Mouse (Mus musculus) lung, postnatal 25 days (tissue): Measurements from ENCODE around the gene Abhd14a.
A peak's percentile ranks its signal among the peaks of the same experiment; 100 is the strongest.
"Not testable (repeated sequence)": the region's sequence is repeated elsewhere in the genome, so short reads cannot be mapped to it uniquely, and the experiment has no call there.

ENCODE experiments used
- DNase-seq: peaks from one replicate; pipeline ENCODE4 v3.0.0; 2022; ENCODE audit warnings: low spot score

Gene Abhd14a

DNA sequence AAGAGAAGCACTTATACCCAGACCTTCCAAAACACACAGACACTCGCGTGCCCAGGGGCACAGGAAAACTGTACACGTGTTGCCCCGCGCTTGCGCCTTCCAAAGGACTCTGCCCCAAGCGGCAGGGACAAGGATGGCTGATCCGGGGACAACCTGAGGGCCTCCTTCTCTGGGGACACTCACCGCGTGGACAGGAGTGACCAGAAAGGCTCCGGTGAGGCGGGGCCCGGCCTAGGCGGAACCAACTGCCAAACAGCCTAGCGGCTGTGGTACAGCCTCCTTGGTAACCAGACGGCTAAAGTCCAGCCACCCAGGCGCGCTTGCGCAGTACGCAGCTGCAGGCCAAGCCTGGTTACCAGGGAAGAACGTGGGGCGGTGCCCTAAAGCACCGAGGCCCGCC lies at the start of gene Abhd14a, which contains the start of gene Abhd14b:
Gene Abhd14a (minus strand): TSS at position 331 of the 400 bp plus-strand sequence.
Gene Abhd14b (plus strand): TSS at position 112 of the 400 bp plus-strand sequence.
- DNase-seq = peak; percentile 96

DNA sequence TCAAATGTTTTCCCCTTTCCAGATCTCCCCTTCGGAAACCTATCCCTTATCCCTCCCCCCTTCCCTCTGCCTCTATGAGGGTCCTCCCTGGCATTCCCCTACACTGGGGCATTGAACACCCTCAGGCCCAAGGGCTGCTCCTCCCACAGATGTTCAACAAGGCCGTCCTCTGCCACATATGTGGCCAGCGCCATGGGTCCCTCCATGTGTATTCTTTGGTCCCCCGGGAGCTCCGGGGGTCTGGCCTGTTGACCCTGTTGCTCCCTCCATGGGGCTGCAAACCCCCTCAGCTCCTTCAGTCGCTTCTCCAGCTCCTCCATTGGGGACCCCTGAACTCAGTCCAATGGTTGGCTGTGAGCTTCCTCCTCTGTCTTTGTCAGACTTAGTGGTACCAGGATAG lies 40.1 kb upstream of the Abhd14a start:
- DNase-seq = not testable (repeated sequence)

DNA sequence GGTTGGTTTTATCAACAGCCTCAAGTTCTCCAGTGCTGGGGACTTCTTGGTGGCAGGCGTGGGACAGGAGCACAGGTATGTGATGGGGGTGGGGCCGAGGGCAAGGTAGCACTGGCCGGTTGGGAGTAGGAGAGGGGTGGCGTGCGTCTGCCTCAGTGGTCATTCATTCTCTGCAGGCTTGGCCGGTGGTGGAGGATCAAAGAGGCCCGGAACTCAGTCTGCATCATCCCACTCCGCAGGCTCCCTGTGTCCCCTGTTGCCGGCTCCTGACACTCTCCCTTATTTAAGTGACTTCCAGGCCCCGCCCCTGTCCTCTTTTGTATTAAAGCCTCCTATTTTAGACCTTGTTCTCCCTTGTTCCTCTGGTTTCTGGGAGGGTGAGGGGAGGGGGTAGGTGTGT lies 37.6 kb upstream of the Abhd14a start:
- DNase-seq = no peak

DNA sequence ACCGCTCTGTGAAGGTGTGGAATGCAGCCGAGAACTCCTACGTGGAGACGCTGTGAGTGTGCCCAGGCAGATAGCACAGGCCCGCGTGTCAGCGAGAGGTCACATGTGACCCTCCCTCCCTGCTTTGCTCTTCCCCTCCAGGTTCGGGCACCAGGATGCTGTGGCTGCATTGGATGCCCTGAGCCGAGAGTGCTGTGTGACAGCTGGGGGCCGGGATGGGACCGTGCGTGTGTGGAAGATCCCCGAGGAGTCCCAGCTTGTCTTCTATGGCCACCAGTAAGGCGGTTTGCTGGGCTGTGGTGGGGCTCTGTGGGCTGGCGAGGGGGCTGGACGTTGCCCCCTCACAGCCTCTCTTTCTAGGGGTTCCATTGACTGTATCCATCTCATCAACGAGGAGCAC lies 36.1 kb upstream of the Abhd14a start:
- no peak for DNase-seq

GRCm38 (mm10) chr9:106483136-106483535 lies 35.7 kb upstream of the Abhd14a start:
- no peak for DNase-seq

GRCm38 (mm10) chr9:106482578-106483115 lies 35.2 kb upstream of the Abhd14a start:
- no peak for DNase-seq

GRCm38 (mm10) chr9:106481676-106482075 lies 34.2 kb upstream of the Abhd14a start:
- DNase-seq = no peak

DNA sequence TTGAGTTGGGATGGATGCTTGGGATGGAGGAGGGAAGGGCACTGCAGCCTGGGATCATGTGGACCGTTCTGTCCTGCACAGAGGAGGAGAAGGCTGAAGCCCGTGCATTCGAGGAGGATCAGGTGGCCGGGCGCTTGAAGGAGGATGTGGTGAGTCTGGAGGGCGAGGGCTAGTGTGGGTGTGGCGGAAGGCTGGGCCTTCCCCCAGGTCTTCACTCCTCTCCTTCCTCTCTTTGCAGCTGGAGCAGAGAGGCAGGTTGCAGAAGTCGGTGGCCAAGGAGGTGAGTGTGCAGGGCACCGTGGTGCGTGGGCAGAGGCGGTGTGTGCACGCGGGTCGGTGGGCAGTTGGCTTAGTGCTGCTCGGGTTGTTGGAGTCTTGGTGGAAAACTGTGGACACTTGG lies 33.6 kb upstream of the Abhd14a start:
- DNase-seq = no peak

DNA sequence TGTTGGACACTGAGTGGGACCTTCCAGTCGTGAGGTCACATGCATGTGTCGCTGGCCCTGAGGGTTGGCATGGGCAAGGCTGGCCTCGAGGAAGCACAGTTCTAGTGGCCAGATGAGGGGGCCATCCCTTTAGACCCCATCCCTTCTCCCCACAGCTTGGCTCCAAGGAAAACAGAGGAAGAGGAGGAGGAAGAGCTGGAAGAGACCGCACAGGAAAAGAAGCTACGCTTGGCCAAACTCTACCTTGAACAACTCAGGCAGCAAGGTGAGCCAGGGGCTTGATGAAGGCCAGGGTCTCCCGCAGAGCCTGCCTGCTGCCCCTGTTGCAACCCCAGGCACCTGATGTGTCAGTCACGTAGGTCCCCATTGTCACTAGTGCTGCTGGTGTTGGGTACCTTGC lies 33.1 kb upstream of the Abhd14a start:
- no peak for DNase-seq

GRCm38 (mm10) chr9:106478101-106478500 lies 30.6 kb upstream of the Abhd14a start:
- no peak for DNase-seq

- DNase-seq = no peak
These were observed 30.2 kb upstream of the Abhd14a start for GRCm38 (mm10) chr9:106477649-106478048.

GRCm38 (mm10) chr9:106476924-106477484 lies 29.5 kb upstream of the Abhd14a start, which contains the start of gene Parp3:
Gene Parp3 (minus strand): TSS chr9:106476949.
- DNase-seq = peak; percentile 100

GRCm38 (mm10) chr9:106476002-106476923 lies 28.8 kb upstream of the Abhd14a start:
- peak; percentile 85 for DNase-seq

- no peak for DNase-seq
These were observed 28.2 kb upstream of the Abhd14a start, which contains the start of gene Rrp9 for GRCm38 (mm10) chr9:106475663-106476001. Gene Rrp9 (plus strand): TSS chr9:106475963.

DNA sequence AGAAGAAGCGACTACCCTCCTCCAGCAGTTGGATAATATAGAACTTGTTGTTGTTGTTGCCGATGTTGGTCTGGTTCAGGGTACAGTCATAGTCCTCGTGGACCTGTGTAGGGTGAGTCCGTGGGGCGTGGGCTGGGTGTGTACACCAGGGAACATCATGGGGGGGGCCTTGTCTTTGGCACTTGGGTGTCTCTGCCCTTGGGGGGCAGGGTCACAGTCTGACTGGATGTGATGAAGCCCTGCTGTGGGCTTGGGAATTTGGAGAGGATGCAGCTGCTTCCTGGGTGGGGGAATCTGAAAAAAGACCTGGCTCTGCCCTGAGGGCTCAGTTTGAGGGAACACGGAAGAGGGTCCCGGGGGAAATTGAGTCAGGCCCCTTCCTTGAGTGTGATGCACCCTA lies 27.6 kb upstream of the Abhd14a start:
- DNase-seq = peak; percentile 24

DNA sequence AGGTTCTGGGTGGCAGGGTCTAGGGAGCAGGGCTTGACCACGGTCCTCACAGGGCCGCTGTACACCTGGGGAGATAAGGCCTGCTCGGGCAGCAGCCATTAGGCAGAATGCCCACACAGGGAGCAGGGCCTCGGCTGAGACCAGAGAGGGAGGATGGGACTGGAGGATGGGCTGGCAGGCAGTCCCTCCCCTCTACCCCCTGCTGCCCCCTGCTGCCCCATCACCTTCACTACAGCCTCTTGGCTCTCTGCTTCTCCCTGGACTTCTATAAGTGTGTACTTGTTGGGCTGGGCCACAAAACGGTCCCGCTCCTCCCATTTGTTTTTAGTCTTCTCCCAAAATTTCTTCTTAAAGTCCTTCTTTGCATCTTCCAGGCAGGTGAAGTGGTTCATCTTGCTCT lies 27.0 kb upstream of the Abhd14a start:
- peak; percentile 68 for DNase-seq

DNA sequence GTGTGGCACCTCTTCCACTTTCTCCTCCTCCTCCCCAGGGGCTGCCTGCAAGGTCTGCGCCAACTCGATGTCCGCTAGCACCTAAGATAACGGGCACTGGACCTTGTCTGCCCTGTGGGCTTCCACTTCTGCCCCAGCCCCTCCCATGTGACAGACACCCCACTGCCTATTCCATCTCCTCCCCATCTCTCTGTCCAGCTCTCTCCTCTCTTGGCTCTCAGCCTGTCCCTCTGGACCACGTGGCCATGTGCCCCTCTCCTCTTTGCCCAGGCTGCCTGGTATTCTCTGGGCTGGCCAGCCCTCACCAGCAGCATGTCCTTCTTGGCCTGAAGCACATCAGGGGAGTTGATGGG lies 26.3 kb upstream of the Abhd14a start:
- DNase-seq = no peak

DNA sequence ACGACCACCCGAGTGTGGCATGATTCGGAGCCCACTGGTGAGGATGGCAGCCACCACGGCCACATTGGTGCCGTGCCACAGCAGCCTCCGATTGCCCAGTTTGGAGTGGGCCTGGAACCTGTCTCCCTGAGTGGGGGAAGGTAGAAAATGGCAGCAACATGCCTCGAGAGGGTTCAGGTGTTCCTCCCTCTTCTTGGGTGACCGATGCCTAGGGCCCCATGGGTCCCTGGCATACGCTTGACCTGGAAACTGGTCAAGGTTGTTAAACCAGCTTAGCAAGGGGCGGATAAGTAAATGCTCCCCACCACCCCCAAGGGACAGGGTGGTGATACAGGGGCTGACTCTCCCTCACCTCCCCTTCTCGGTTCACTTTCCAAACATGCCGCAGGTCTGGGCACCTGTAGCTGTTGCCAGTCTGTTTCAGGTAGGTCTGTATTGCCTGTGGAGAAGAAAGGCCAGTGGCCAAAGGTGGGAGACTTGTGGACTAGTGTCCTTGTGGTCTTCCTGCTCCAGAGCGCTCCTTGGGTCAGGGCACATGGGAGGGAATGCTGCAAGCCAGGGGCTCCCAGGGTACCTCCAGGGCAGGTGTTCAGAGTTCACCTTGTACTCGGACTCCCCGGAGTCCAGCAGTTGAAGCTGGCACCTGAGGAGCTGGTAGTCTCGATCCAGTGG lies 25.7 kb upstream of the Abhd14a start:
- DNase-seq = no peak

GRCm38 (mm10) chr9:106472321-106472720 lies 24.8 kb upstream of the Abhd14a start:
- DNase-seq = no peak

DNA sequence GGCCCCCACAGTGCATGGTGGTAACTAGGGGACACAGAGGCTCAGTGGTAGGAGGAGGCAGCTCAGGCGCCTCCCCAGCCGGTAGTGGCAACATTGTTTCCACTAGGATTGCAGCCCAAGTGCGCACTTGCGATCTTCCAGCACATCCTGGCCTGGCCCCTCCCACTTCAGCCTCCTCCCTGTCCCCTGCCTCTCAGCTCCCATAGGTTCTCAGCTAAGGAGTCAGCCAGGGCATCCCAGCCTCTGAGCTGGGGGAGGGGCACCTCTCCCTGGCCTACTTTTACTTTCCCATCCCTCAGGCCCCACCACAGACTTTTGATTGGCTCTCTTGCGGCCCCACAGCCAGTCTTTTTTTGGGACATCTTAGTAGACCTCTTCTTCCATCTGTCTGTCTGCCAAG lies 24.4 kb upstream of the Abhd14a start:
- peak; percentile 57 for DNase-seq

DNA sequence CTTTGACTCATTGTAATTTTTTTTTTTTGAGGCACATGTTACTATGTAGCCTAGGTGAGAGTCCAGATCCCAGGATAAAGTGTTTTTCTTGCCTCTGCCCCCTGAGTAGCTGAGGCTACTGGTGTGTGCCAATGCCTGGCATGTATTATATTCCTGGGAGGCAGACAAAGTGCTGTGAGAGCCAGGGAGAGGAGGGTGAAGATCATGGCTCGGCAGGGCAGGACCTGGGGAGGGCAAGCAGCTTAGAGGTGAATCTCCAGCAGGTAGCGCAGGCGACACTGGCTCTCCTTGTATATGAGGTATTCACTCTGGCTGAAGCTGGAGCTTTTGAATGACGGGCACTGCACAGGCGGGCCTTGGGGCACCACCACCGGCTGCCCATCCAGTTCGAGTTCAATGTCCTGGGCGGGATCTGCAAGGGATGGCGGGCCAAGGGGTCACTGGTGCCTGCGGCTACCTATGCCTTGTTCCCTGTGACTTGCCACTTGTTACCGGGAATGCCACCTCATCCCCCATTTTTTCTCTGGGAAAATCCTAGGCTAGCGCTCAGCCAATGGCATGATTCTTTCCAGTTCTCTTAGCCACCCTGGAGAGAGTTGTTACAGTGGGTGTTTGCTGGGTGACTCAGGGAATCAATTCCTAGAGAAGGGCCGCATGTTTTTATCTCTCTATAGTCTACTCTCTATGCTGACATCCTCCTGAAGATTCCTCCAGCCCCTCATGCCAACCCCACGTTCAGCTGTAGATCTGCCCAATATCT lies 23.7 kb upstream of the Abhd14a start:
- no peak for DNase-seq

DNA sequence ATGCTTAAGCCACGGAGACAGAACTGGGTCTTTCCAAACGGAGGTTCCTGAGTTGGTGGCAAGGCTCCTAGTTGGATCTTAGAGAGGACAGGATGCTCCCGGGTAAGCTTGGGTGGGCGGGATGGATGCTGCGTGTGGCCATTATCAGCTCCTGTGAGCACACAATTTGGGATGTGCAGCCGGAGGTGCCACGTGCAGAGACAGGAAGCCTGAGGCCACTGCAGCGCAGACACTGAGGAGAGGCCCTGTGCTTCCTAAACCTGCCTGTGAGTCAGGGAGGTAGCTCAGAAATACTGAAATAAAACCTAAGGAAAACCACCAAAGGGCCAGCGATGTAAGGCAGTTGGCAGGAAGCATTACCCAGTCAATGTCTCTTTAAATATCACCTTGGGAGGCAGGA lies 22.3 kb upstream of the Abhd14a start:
- DNase-seq = no peak
